Mouse (Mus musculus): ENCODE data around the gene Nxn. TPM values are rescaled to one million over a fixed set of nuclear protein-coding genes. Genes with fewer than 3 reads are reported as not detected.

Nxn gene
- 45.3 and 46.6 TPM in 2 replicates for polyA plus RNA-seq (2016; fragmentation: Nextera tagmentation; extraction: Ambion mirVana)

DNA sequence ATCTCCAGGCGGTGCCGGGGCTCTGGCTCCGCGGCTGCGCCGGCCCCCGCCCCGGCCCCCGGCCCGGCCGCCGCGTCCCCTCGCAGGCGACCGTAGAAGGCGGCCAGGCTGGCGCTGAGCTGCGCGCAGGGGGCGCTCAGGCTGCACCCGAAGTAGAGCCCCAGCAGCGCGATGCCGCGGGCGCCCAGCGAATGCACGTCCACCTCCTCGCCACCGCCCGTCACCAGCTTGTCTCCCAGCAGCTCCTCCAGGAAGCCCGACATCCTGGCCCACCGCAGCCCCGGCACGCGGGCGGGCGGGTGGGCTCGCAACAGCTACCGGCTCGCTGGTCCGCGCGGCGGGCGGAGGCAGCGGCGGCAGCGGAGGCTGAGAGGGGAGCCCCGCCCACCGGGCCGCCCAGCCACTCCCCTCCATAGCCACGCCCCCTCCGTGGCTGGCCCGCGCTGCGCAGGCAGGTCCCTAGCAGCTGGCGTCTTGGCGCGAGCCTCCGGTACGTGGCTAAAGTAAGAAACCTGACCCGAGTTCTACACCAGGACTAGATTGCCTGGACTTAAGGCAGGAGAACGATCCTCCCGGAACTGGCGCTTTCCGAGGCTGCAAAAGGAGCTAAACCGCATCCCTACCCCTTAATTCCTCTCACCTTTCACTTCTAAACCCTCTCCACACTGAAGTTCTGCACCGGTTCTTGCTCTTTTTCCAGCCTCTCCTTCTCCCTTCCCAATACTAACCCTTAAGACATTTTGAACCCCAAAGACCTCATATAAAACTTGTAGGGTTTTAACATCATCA lies at the start of gene Nxn:
Gene Nxn (minus strand): TSS at position 343 of the 789 bp plus-strand sequence.
- under 1% methylated on average over 70 of the region's 70 CpGs for WGBS
- H3K27ac ChIP-seq: peak within 1 kb of the TSS; percentile 93
- peak within 1 kb of the TSS; percentile 69 for H3K4me3 ChIP-seq
- 0 out of 2 replicates have a peak, but pooled peaks cover 8% of the 10 kb centered on the region for H3K27me3 ChIP-seq (ENCODE audit: insufficient read depth, poor library complexity, severe bottlenecking)
- H3K9me3 ChIP-seq: no peaks in the 10 kb centered on the region
- peak; percentile 90 for DNase-seq (ENCODE audit: low spot score)
- H3K36me3 ChIP-seq: no peaks in the 10 kb centered on the region
- peaks cover 45% of the 10 kb centered on the region for H3K4me1 ChIP-seq (replicated peaks)

DNA sequence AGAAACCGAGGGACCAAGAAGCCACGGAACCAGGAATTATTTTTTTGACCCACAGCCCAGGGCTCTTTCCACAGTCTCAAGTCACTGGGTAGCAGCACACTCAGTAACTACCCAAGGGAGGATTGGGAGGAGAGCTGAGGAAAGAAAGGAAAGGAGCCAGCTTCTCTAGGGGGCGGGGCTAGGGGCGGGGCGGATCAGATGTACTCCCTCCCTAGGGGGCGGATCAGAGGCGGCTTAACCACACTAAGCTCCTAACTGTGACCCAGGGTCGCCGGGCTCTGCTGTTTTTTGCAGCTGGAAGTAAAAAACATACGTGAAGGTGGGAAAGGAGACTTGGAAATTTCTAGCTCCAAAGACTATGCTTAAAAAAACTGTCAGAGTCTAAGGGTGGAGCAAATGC lies 47.3 kb upstream of the Nxn start:
- no peak overlapping the region for H3K4me3 ChIP-seq
- peaks cover 35% of the 10 kb centered on the region for H3K36me3 ChIP-seq
- peaks cover 28% of the 10 kb centered on the region for H3K27me3 ChIP-seq (ENCODE audit: insufficient read depth, poor library complexity, severe bottlenecking)
- H3K4me1 ChIP-seq (replicated peaks): peaks cover 72% of the 10 kb centered on the region
- H3K27ac ChIP-seq: peak overlapping the region; percentile 65
- peak; percentile 69 for DNase-seq (ENCODE audit: low spot score)
- H3K9me3 ChIP-seq: no peaks in the 10 kb centered on the region
- WGBS: 1% methylated on average over 10 of the region's 10 CpGs

DNA sequence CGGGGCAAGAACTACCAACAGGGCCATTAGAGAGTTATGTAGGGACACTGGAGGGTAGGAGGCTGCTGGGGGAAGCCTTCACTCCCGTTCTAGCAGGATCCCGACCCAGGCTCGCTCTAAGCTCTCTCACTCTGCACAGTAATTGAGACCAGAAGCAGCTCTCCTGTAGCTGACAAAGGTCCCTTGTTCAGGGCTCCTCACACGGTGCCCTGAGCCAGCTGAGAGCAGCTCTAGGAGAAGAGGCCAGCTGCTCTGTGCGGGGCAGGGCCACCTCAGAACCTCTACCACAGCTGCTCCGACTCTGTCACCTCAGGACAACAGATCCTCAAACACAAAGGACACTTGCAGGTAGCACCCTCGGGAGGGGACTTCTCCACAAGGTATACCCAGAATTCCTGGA lies 46.5 kb upstream of the Nxn start:
- Histone ChIP-seq H3K27me3 (ENCODE audit: insufficient read depth, poor library complexity, severe bottlenecking) (peaks cover 30% of the 10 kb centered on the region), H3K9me3 (no peaks in the 10 kb centered on the region), H3K27ac (peak overlapping the region; percentile 65), H3K4me1 (replicated peaks) (peaks cover 75% of the 10 kb centered on the region), H3K4me3 (no peak overlapping the region), H3K36me3 (peaks cover 37% of the 10 kb centered on the region)
- 34% methylated on average over 8 of the region's 8 CpGs for WGBS
- peak; percentile 43 for DNase-seq (ENCODE audit: low spot score)

DNA sequence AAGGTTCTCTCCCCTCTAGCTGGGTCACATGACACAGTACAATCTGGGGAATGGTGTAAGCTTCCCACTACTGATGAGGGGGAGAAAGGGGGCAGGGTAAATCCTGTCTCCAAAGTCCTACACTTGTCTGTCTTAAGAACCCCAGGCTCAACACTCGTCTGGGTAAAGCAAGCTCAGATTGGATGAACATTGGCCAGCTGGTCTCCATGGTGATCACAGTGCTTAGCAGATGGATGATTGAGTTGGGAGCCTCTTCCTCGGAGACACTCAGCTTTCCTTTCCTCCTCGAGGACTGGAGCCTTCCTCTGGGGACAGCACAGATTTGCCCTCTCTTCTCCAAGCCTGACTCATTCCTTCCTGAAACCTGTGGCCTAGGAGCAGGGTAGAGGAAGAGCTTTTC lies 40.7 kb upstream of the Nxn start:
- 27% methylated on average over 3 of the region's 3 CpGs for WGBS
- H3K27ac ChIP-seq: no peak overlapping the region; the same call in 1 of the 2 replicates
- peaks cover 52% of the 10 kb centered on the region for H3K27me3 ChIP-seq (ENCODE audit: insufficient read depth, poor library complexity, severe bottlenecking)

DNA sequence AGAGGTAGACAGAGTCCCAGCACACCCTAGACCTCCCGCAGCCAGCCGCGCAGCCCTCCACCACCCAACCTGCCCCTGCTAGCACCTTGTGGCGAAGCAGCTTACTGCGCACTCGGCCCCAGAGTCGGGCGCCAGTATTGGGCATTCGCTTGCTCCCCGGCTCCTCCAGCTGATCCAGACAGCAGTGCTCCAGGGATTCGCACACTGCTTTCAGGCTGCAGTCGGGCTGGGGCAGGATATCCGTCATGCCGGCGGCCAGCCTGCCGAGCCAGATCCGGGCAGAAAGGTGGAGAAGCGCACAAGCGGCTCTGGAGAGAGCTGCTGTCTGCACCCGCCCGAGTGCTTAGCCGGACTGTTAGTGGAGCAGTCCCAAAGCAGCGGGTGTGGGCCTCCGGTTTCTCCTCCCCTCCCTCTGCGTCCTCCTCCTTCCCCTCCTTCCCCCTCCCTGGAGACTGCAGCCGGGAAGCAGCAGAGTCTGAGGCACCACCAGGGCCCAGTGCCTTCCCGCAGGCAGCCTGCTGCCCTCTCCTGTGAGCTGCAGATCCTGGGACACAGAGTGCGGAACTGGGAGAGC lies 38.0 kb upstream of the Nxn start:
- WGBS: 4% methylated on average over 28 of the region's 28 CpGs

More for the DNA sequence above, 40.7 kb upstream of the Nxn start:
- no peak for DNase-seq (ENCODE audit: low spot score)
- Histone ChIP-seq H3K9me3 (no peaks in the 10 kb centered on the region), H3K4me1 (replicated peaks) (peaks cover 62% of the 10 kb centered on the region), H3K36me3 (peaks cover 34% of the 10 kb centered on the region), H3K4me3 (no peak overlapping the region)

DNA sequence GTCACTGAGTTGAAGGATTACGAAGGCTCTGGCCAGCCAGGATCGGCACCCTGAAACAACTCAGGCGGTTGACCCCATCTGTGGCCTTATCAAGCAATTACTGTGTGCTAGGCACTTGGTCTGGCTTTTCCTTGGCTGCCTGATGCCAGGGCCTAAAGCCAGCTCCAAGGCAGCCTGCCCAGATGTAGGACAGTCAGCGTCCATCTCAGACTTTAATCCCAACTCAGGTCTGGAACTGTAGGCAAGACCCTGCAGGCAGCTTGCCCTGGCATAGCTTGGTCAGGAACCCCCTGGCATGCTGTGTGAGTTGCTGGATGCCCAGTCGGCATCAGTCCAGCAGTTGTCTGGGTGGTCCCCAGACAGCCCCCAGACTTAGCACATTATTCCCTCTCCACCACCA lies 37.1 kb upstream of the Nxn start:
- peaks cover 42% of the 10 kb centered on the region for H3K36me3 ChIP-seq
- no peak for DNase-seq (ENCODE audit: low spot score)
- peaks cover 49% of the 10 kb centered on the region for H3K4me1 ChIP-seq (replicated peaks)
- H3K27ac ChIP-seq: no peak overlapping the region
- 84% methylated on average over 5 of the region's 5 CpGs for WGBS
- peaks cover 43% of the 10 kb centered on the region for H3K27me3 ChIP-seq (ENCODE audit: insufficient read depth, poor library complexity, severe bottlenecking)
- H3K9me3 ChIP-seq: no peaks in the 10 kb centered on the region
- no peak overlapping the region for H3K4me3 ChIP-seq

More for the DNA sequence above, 38.0 kb upstream of the Nxn start:
- no peaks in the 10 kb centered on the region for H3K9me3 ChIP-seq
- H3K36me3 ChIP-seq: peaks cover 36% of the 10 kb centered on the region
- H3K4me3 ChIP-seq: peak overlapping the region; percentile 47
- H3K27ac ChIP-seq: peak overlapping the region; percentile 81
- H3K4me1 ChIP-seq (replicated peaks): peaks cover 56% of the 10 kb centered on the region
- peak; percentile 64 for DNase-seq (ENCODE audit: low spot score)
- H3K27me3 ChIP-seq (ENCODE audit: insufficient read depth, poor library complexity, severe bottlenecking): peaks cover 43% of the 10 kb centered on the region

DNA sequence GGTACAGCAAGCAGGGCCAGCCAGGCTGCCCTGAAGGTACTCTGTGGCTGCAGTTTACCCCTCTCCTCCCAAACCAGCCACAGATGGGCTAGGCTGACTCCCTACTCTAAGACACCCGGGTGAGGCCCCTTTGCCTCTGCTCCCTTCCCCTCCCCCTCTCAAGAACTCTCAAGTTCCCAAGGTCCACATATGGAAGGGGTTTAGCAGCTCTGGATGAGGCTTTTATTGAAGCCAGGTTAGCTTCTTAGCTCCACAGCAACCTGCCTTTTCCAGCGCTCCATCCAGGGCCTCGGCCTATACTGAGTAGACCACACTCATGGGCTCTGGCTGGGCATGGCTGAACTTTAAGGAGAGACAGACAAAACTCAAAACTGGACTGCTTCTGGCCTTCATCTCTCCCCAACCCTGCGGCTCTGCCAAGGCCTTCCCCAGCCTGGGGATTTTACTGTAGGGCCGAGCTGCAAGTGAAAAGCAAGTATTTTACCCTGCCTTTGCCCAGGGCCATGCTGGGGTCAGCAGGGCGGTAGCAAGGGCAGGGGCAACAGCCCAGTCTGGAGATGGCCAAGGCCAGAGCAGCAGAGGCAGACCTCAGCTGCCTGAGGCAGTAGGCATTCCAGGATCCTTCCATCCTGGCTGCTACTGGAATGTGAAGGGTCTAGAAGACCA lies 31.2 kb upstream of the Nxn start:
- H3K27ac ChIP-seq: peak overlapping the region; percentile 79
- no peaks in the 10 kb centered on the region for H3K27me3 ChIP-seq (ENCODE audit: insufficient read depth, poor library complexity, severe bottlenecking)
- peaks cover 32% of the 10 kb centered on the region for H3K4me1 ChIP-seq (replicated peaks)
- DNase-seq (ENCODE audit: low spot score): peak; percentile 35
- peaks cover 40% of the 10 kb centered on the region for H3K36me3 ChIP-seq
- H3K9me3 ChIP-seq: no peaks in the 10 kb centered on the region
- WGBS: 71% methylated on average over 6 of the region's 6 CpGs
- no peak overlapping the region for H3K4me3 ChIP-seq

DNA sequence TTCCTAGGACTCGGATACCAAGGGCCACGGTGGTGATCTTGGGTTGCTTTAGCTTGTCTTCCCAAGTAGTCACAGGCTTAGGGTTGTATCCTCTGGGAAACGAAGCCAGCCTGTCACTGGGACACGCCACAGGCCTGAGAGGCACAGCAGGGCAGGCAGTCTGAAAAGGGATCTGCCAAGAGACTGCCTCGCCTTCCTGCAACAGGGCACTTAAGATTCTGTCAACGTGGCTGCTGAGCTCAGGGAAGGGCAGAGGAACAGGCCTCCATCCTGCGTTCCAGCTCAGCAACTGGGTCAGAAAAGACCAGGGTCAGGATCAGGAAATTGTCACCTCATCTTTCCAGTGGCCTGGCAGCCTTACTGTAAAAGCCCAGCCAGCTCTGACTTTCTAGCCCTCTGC lies 30.6 kb upstream of the Nxn start:
- Histone ChIP-seq H3K4me1 (replicated peaks) (peaks cover 32% of the 10 kb centered on the region), H3K36me3 (peaks cover 46% of the 10 kb centered on the region), H3K4me3 (no peak overlapping the region), H3K27me3 (ENCODE audit: insufficient read depth, poor library complexity, severe bottlenecking) (no peaks in the 10 kb centered on the region), H3K27ac (peak overlapping the region; percentile 79), H3K9me3 (no peaks in the 10 kb centered on the region)
- no peak for DNase-seq (ENCODE audit: low spot score)
- 62% methylated on average over 7 of the region's 7 CpGs for WGBS

DNA sequence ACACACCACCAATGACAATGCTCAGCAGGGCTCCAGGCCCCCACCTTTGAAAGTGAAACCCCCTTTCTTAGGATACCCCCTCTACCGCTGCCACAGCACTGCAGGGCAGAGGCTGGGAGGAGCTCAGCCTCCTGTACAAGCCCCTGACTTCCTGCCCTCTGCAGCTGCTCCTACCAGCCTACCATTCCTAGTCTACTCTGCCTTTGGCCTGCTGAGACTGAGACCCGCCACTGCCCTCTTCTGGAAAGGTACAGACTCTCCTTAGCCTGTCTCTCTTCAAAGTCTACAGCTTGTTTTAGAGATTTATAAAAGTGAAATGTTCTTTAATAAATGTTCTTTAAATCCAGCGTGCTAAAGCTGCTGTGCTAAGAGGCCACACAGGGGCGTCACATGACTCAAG lies 30.1 kb upstream of the Nxn start:
- Histone ChIP-seq H3K36me3 (peaks cover 50% of the 10 kb centered on the region), H3K27me3 (ENCODE audit: insufficient read depth, poor library complexity, severe bottlenecking) (no peaks in the 10 kb centered on the region), H3K9me3 (no peaks in the 10 kb centered on the region), H3K4me1 (replicated peaks) (peaks cover 32% of the 10 kb centered on the region), H3K4me3 (no peak overlapping the region), H3K27ac (peak overlapping the region; percentile 79)
- 69% methylated on average over 4 of the region's 4 CpGs for WGBS
- no peak for DNase-seq (ENCODE audit: low spot score)

DNA sequence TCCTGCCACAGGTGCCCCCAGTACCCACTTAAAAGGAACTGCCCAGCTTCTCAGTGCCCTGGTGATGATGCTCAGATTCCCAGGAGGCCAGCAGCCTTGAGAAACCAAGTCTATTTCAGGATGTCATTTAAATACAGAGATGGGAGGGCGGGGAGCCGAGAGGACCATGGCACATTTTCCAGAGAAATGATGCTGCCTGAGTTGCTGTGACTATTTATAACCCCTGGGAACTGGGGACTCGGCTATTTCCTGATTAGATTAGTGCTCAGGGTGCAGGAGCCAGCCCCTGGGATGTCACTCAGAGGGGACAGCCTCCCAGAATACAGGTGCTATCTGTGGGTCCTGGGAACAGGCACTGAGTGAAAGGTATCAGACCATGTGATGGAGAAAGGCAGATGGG lies 28.8 kb upstream of the Nxn start:
- WGBS: 87% methylated on average over 3 of the region's 3 CpGs
- DNase-seq (ENCODE audit: low spot score): no peak

DNA sequence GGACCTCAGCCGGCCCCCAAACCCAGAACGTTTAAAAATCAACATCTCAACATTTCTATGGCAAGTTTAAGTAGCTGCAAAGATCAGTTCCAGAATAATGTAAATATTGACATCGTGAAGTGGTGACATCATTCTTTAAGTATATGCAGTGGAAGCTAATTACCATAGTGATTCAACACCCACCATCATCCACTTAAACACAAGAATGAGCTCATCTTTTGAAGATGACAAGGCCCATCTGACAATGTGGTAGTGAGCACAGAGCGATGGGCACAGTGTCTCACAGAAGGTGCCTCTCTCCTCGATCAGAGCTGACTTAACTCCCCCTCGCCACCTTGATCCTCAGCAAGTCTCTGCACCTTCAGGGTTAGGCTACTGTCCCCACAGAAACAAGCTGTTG lies 26.8 kb upstream of the Nxn start:
- DNase-seq (ENCODE audit: low spot score): no peak
- H3K27ac ChIP-seq: no peak overlapping the region
- H3K9me3 ChIP-seq: no peaks in the 10 kb centered on the region
- H3K27me3 ChIP-seq (ENCODE audit: insufficient read depth, poor library complexity, severe bottlenecking): no peaks in the 10 kb centered on the region
- WGBS: 90% methylated on average over 6 of the region's 6 CpGs
- H3K4me3 ChIP-seq: no peak overlapping the region
- H3K4me1 ChIP-seq (replicated peaks): peaks cover 29% of the 10 kb centered on the region
- peaks cover 51% of the 10 kb centered on the region for H3K36me3 ChIP-seq

More for the DNA sequence above, 28.8 kb upstream of the Nxn start:
- no peaks in the 10 kb centered on the region for H3K9me3 ChIP-seq
- no peak overlapping the region for H3K27ac ChIP-seq
- peaks cover 32% of the 10 kb centered on the region for H3K4me1 ChIP-seq (replicated peaks)
- H3K27me3 ChIP-seq (ENCODE audit: insufficient read depth, poor library complexity, severe bottlenecking): no peaks in the 10 kb centered on the region
- H3K36me3 ChIP-seq: peaks cover 50% of the 10 kb centered on the region
- H3K4me3 ChIP-seq: no peak overlapping the region

DNA sequence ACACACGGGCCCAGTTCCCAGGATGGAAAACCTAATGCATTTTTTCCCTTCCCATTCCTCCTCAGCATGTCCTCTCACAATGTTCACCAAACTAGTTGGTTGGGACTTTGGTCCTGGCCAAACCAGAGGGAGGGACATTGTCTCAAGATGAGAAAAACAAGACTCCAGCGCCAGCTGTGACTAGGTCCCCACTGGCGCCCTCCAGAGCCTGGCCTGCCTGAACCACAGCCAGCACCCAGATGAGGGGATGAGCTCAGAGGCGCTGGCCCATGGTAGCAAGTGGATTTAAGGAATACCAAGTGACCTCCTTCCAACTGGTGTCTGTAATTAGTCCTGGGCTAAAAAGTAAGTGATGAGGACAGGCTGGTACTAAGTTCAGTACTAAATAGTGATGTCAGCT lies 22.0 kb upstream of the Nxn start:
- Histone ChIP-seq H3K4me1 (replicated peaks) (0 out of 2 replicates have a peak, but pooled peaks cover 6% of the 10 kb centered on the region), H3K27ac (no peak overlapping the region), H3K27me3 (ENCODE audit: insufficient read depth, poor library complexity, severe bottlenecking) (no peaks in the 10 kb centered on the region), H3K36me3 (peaks cover 93% of the 10 kb centered on the region), H3K4me3 (no peak overlapping the region), H3K9me3 (no peaks in the 10 kb centered on the region)
- 70% methylated on average over 4 of the region's 4 CpGs for WGBS
- no peak for DNase-seq (ENCODE audit: low spot score)

DNA sequence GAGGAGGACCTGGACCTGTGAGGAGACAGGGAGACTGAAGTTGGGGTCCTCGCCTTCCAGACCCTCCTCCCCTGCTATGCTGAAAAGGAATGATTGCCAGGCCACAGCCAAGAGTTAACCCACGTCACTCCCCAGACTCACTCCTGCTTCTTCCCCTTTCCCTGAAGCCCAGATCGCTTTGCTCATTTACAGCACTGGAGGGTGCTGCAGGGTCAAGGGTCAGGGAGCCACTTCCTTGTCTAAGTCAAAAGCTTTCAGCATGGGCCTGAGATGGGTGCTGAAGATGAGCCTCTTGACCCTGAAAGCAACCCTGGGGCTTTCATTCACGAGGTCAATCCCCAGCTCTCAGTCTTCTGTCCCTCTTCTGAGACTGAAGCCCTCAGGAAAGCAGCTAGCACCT lies 20.2 kb upstream of the Nxn start:
- WGBS: 66% methylated on average over 4 of the region's 4 CpGs
- Histone ChIP-seq H3K27me3 (ENCODE audit: insufficient read depth, poor library complexity, severe bottlenecking) (no peaks in the 10 kb centered on the region), H3K36me3 (peaks cover 96% of the 10 kb centered on the region), H3K9me3 (no peaks in the 10 kb centered on the region), H3K4me3 (no peak overlapping the region), H3K27ac (no peak overlapping the region), H3K4me1 (replicated peaks) (0 out of 2 replicates have a peak, but pooled peaks cover 6% of the 10 kb centered on the region)
- no peak for DNase-seq (ENCODE audit: low spot score)

Data from hindbrain, embryonic 10.5 days (tissue).